In the genomic region with DNA sequence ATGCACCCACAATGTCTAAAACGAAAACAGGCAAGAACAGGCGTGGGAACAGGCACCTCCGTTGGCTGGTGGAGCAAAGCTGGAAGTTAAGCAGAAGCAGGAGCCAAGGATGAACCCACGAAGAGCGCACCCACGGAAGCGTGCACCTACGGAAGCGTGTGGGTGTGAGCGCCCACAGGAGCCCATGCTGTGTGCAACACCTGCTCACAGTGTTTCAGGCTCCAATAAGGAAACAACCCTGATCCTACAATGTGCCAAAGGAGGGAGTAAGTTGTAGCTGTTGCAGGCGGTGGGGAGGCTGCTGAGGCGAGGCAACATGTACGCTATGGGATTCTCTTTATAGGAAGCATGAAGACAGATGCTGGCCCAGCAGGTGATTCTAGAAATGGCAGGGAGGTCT, we compare ENCODE assay signal across 17 mouse cellular contexts.
DNase-seq lines count a peak whose midpoint lies in the region; TF ChIP-seq lines count a peak whose summit lies in the region.
"Had no signal": no experiment of that assay in that cellular context is flagged by ENCODE, and none has a peak within 500 bp of the region (broad histone marks: within the 10 kb centered on the region; RNA-seq: fewer than 3 reads in every experiment).

No protein-coding gene starts in this region.

- intact Hi-C loops in left cerebral cortex, adult 2 months (cut with DNase I), result no loop called here

- H3K4me3 ChIP-seq in left cerebral cortex, adult 2 months, result no peak overlapping the region
- H3K4me3 ChIP-seq: embryonic facial prominence, embryonic 15.5 days; limb, embryonic 12.5 days; liver, embryonic 15.5 days; midbrain, embryonic 13.5 days had no signal

- peak; percentile 78 for DNase-seq in right cerebral cortex, adult 18-20 months
- DNase-seq in right cerebral cortex, postnatal 4 days, result no peak
- DNase-seq in cerebellum, adult 9-10 months, result peak; percentile 58
- DNase-seq in left cerebral cortex, adult 2 months (ENCODE audit: extremely low spot score in 1 of 2, low spot score in 2 of 2), result peak; percentile 51 to 55
- peak; percentile 83 for DNase-seq in telencephalon, adult 2 months (ENCODE audit: low read depth, low spot score)
- DNase-seq in ovary, adult 18-20 months (ENCODE audit: low spot score), result no peak
- DNase-seq in liver, result no peak
- DNase-seq: adrenal gland, adult 8-10 months; heart, postnatal 10 days; kidney, adult 18-20 months; kidney, postnatal 14 days; lung, postnatal 36 days had no signal

- no peak for TF ChIP-seq CTCF in left cerebral cortex, adult 2 months (IDR thresholded peaks at IDR 0.05)

- no peak overlapping the region for H3K27ac ChIP-seq in left cerebral cortex, adult 2 months
- H3K27ac ChIP-seq: embryonic facial prominence, embryonic 15.5 days; hindbrain, postnatal 0 days; limb, embryonic 12.5 days; liver, embryonic 15.5 days; midbrain, embryonic 13.5 days had no signal

Comparison
In these comparisons a context has a peak if more than half of its experiments do, and no peak if none do; other contexts are left out.
1. DNase-seq: peak in right cerebral cortex, adult 18-20 months (single experiment), cerebellum, adult 9-10 months (single experiment), left cerebral cortex, adult 2 months (2 of 2) and telencephalon, adult 2 months (single experiment); none in right cerebral cortex, postnatal 4 days (single experiment), ovary, adult 18-20 months (single experiment) and liver (single experiment).